Mouse (Mus musculus) right cerebral cortex, postnatal 10 days (tissue): Measurements from ENCODE around the gene Blnk.

Source experiments
- DNase-seq, 2 experiments: peaks; one replicate each; pipeline ENCODE4 v3.0.0; 2021; ENCODE audit warnings: low spot score in 2 of 2

Blnk gene

GRCm38 (mm10) chr19:40994057-40994585 lies at the start of gene Blnk:
Gene Blnk, minus strand, starts transcription at chr19:40994535.
- peak; percentile 68 to 73 for DNase-seq

DNA sequence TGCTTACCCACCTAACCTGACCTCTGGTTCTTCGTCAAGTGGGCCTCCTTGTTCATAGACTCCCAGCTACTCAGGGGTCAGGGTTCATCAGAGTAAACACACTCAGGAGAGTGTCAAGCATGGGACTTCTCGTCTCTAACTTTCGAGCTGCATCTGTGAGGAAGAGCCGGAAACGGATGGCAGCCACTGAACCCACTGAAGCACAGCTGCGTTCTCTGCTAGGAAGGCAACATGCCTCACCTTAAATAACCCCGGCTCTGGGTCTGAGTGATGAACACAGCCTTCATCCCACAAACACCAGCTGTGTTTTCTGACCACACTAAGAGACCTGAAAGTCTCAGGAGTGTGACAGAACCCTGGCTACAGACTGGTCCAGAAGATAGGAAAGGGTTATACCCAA lies 44.8 kb upstream of the Blnk start:
- no peak for DNase-seq

- DNase-seq: no peak
Measured at GRCm38 (mm10) chr19:41035809-41036551, 41.6 kb upstream of the Blnk start.

- no peak for DNase-seq
Measured at GRCm38 (mm10) chr19:41031869-41032268, 37.5 kb upstream of the Blnk start.

GRCm38 (mm10) chr19:41031009-41031408 lies 36.7 kb upstream of the Blnk start:
- DNase-seq: no peak

DNA sequence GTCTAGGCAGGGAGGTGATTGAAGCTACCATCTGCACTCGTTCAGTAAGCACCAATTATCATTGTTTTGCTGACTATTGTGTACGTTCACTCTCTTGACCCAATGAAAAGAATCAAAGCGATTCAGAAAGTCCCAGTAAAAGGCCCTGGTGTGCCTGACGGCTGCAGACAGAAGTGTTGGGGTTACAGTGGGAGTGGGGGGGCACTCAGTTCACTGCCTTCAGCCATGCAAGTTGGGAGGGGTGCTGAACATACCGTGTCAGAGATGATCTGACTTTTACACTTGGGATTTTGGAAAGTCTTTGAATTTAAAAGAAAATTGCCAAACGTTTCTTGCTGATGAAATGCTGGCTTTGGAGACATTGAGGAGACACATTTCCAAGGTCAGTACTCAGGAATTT lies 35.8 kb upstream of the Blnk start:
- no peak for DNase-seq

DNA sequence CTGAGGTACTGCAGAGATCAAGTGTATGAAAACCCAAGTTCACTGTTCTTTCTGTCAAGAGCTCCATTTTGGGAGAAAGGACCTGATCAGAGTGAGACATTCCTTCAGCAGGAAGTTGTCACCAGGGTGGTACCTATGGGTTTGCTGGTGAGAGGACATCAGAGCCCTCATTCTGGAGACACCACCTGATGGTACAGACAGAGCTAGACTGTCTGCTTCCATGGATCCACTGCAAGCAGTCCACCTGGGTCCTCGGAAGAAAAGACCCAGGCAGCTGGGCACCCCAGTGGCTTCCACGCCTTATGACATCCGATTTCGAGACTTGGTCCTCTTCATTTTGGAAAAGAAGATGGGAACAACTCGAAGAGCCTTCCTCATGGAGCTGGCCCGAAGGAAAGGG lies 34.9 kb upstream of the Blnk start, which contains the start of gene Dntt:
Gene Dntt (plus strand): TSS at position 57 of the 400 bp plus-strand sequence.
- DNase-seq: no peak

DNA sequence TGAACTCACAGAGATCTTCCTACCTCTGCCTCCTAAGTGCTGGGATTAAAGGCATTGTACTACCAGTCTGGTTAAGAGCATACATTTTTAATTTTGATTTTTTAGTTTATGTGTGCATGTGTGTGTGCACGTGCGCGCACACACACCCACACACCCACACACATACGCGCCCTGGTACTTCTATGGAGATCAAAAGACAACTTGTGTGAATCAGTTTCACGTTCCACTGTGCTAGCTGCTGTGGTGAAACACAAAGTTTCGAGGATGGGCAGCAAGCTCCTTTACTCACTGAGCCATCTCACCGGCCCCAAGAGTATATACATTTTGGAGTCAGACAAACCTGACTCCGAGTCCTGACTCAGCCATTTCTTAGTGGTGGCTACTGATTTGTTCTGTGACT lies 33.3 kb upstream of the Blnk start:
- no peak for DNase-seq

DNA sequence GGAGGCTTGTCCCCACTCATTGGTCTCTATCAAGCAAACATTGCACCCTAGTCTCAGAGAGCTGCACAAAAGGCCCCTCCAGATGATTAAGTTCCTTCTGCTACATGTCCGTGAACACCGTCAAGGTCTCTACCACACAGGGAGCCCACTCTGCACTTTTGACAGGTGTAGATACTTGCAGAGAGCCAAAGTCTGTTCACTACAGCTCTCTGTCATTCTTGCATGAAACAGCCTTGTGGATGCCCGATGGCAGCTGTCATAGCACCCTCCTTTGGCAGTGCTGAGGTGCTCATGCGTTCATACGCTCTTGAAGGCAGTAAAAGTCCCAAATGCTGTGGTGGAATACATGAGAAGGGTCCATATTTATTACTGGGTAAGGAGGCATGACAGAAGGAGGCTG lies 32.7 kb upstream of the Blnk start:
- DNase-seq: no peak

GRCm38 (mm10) chr19:41026551-41026950 lies 32.2 kb upstream of the Blnk start:
- DNase-seq: no peak

GRCm38 (mm10) chr19:41022244-41022643 lies 27.9 kb upstream of the Blnk start:
- peak; percentile 62 to 77 for DNase-seq

DNA sequence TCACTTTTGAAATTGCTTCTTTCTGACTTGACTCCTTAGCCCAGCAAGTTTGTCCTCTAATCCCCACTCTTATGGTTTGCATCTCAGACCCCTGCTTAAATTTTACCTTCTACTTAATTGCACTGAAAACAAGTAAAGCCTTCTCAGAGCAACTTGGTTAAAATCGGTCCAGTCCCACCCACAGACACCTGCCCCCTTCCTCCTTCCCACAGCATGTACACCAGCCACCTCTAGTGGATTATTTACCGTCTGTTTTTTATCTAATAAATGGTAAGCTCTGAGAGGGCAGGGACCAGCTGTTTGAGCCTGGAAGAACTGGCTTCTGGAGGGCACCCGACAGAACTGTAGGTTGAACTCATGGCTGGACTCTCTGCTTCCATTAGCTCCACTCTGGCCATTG lies 26.2 kb upstream of the Blnk start:
- DNase-seq: no peak

DNA sequence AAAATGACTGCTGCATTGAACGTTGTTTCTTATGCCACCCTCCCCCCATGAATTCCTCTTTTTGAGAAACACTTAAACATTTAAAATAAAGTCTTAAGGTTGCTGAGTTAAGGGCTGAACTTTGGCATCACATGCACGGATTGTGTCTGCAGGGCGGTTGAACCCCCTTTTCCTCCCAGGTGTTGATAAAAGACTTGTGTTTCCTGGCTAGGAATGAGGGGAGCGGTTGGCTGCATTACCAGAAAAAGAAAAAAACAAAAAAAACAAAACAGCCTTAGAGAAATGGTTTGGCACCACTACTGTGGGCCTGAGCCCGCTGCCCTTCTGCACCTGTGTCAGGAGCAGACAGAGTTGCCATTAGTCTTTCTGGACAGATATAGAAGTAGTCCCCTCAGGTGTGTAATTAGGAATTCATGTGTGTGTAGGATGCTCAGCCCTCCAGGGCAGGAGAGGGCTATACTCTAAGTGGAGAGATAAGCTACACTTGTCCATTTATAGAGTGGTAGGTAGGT lies 24.9 kb upstream of the Blnk start:
- DNase-seq: no peak

DNA sequence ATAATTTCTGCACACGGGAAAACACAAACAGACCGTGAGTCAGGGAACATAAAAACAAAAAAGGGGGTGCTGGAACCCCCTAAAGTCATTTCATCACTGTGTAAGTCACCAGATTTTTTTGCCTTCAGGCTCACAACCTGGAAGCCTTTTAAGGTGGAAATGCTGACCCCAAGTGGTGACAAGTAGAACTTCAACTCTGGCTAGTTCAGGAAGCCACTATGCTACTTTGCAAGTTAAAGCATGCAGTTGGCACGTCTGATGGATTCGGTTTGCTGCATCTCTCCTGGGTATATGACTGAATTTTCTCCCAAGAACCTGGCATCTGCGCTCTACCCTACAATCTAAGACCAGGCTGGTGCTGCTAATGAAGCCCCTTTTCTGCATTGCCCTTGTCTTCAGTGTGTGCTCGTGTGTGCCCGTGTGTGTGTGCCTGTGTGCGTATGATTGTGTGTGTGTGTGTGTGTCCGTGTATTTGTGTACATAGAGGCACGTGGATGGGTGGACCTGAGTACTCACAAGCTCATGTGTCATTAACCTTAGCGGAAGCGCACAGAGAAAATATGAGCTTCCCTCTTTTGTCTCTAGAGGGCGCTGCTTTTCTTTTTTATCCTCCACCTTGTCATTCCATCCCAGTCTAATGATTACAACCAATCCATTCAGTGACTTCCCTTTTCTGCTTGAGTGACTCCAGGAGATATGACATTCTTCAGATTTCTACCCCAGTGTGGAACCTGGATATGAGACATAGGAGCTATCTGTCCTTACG lies 21.8 kb upstream of the Blnk start:
- DNase-seq: peak; percentile 82 to 86

DNA sequence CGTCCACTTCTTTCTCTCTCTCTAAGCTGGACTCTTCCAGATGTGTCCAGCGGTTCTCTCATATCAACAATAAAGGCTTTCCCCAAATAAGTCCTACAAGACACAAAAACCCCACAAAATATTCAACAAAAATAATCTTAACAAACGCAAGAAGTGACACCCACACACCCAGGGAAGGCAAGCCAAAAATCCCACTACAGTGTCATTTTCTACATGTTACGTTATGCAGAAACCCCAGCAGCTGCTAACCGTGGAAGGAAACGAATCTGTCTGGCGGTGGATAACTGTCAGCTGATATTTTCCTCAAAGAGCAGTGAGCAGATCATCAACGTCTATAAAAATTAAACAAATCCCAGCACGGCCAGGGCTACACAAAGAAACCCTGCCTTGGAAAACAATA lies 19.7 kb upstream of the Blnk start:
- DNase-seq: peak; percentile 51 to 55

DNA sequence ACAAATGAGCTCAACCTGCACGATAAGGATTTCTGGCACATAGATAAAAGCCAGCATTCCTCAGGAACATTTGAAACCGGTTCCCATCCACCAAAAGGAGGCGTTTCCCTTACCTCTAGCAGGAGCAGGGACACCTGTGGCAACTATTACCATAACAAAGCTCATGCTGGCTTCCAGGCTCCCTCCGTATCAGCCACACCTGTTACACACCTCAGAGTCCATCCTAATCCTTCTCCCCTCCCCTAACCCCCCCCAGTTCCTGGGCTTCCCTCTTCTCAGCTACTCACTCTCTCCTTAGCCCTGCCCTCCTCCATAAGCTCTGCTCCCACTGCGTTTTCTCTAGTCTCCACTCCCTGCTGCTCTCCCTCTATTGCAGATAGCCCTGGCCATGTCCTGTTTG lies 19.3 kb upstream of the Blnk start:
- DNase-seq: no peak

DNA sequence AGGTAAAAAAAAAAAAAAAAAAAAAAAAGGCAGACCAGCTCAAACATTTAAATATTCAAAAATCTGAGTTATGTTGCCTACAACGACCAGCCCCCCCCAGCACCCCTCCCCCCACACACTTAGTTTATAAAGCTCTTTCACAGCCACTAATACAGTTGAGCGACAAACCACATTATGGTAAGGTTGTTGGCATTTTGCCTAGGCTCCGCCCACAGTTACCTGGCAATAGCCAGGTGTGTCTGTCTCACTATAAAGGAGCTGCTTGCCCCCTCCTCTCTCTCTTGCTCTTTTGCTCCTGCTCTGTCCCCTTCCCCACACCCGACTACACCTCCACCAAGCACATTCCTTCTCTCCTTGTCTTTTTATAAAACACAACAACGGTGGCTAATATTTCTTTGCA lies 17.3 kb upstream of the Blnk start:
- no peak for DNase-seq

- no peak for DNase-seq
Measured at GRCm38 (mm10) chr19:41008674-41009395, 14.5 kb upstream of the Blnk start.

DNA sequence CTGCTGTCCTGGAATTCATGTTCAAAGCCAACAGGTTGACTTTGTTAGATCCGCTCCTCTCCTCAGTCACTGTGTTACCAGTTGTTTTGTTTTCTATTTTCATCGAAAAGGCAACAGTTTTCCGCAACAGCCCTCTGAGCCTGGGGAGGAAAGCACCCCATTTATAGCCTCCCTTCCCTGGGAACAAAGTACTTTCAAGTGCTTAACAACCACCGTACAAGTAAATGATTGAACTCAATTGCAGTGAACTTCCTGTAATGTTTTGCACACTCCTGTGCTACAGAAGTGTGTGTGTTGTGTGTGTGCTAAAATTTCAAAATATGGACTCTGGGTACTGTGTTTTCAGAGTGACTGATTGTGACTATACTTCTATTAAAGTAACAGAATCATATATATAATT lies 13.4 kb upstream of the Blnk start:
- no peak for DNase-seq

GRCm38 (mm10) chr19:41007326-41007725 lies 13.0 kb upstream of the Blnk start:
- DNase-seq: no peak

DNA sequence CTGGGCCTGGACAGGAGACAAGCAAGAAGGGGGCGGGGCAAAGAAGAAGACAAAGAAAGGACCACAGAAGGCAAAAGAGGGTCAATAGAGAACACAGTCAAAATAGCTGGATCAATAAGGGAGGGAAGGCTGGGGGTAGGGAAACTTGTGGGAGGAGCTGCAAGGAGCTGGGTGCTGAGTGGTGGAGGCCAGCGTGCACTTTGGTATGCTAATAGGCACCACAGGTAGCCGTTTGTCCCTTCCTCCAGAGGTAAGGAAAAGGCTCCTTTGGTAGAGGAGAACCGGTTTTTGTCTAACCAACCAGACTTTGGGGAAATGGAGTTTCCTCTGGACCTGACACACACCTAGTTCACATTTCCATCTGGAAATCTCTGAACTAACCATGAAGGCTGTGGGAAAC lies 12.3 kb upstream of the Blnk start:
- DNase-seq: no peak

DNA sequence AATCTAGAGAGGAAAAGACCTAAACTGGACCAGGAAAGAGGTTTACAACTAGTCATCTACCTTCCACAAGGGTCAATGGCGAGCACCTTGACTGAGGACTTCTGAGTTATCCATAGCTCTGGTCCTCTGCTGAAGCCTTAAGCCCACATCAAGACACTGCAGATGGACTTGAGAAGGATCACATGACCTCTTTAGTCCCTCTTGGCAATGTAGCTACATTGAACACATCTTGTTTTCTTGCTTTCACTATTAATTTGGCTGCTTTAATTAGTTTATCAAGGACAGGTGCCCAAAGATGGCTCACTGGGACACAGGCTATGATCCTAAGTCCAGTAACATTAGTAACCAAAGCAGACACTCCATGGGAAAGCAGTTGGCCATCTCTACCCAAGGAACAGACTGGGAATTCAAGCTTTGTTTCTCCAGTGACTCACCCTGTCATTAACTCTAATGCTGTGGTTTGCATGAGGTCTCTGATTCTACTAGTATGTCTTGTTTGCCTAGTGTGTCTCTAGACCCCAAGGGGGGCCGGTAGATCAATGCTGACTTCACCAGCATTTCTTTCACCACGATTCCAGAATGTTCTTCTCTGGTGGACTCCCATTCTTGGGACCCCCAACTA lies 9.5 kb upstream of the Blnk start:
- no peak for DNase-seq
